Mouse (Mus musculus): ENCODE data around the gene Atp1a1. TPM values are rescaled to one million over a fixed set of nuclear protein-coding genes. Genes with fewer than 3 reads are reported as not detected.

Gene Atp1a1
- polyA plus RNA-seq, 2 experiments = 48.4 to 54.7 TPM

GRCm38 (mm10) chr3:101586794-101587193 lies 17.7 kb downstream of the Atp1a1 start:
- DNase-seq (ENCODE audit: low read depth in 3 of 3, low spot score in 3 of 3) (no peak), ATAC-seq (ENCODE audit: insufficient read depth) (no peak)
- peaks cover 88% of the 10 kb centered on the region for H3K36me3 ChIP-seq (replicated peaks; ENCODE audit: control insufficient read depth, insufficient read depth, low read depth)
- H3K27ac ChIP-seq = no peak overlapping the region
- H3K9me3 ChIP-seq (ENCODE audit: control insufficient read depth, low read length) = no peaks in the 10 kb centered on the region
- H3K9ac ChIP-seq (replicated peaks) = no peak overlapping the region
- no peak overlapping the region for H3K4me3 ChIP-seq (ENCODE audit: insufficient read depth in 1 of 2, low read depth in 2 of 2, low read length in 2 of 2)
- no peaks in the 10 kb centered on the region for H3K27me3 ChIP-seq (ENCODE audit: control insufficient read depth, insufficient read depth, low read length)
- H3K4me2 ChIP-seq (ENCODE audit: low read depth) = no peak overlapping the region
- no peaks in the 10 kb centered on the region for H3K4me1 ChIP-seq (replicated peaks; ENCODE audit: control insufficient read depth in 2 of 2, insufficient read depth in 2 of 2, low read length in 1 of 2)
- WGBS (ENCODE audit: insufficient replicate concordance) = 87% methylated on average over 12 of the region's 12 CpGs
- no peak for TF ChIP-seq CTCF (IDR thresholded peaks at IDR 0.05; ENCODE audit: low read depth)
- TF ChIP-seq EP300 (IDR thresholded peaks at IDR 0.05; ENCODE audit: low read depth) = no peak

DNA sequence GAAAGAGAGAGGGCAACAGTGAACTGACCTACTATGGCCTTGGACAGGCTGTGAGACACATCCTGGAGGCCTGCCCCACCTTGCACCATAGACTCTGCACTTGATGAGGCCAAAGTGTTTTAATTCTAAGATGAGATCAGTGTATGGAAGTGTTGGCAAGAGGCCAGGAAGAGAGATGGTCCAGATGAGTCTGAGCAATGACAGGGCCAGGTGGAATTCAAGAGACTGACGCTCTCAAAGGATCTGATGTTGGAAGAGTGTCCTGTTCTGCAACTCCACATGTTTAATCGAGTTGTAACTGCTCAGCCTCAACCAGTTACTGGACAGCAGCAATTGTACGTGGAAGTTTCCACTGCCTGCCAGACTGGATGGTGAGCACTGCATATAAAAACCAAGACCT lies 26.4 kb downstream of the Atp1a1 start:
- TF ChIP-seq CTCF (IDR thresholded peaks at IDR 0.05; ENCODE audit: low read depth) (no peak), EP300 (IDR thresholded peaks at IDR 0.05; ENCODE audit: low read depth) (no peak)
- no peaks in the 10 kb centered on the region for H3K9me3 ChIP-seq (ENCODE audit: control insufficient read depth, low read length)
- H3K4me1 ChIP-seq (replicated peaks; ENCODE audit: control insufficient read depth in 2 of 2, insufficient read depth in 2 of 2, low read length in 1 of 2) = no peaks in the 10 kb centered on the region
- DNase-seq (ENCODE audit: low read depth in 3 of 3, low spot score in 3 of 3) (no peak), ATAC-seq (ENCODE audit: insufficient read depth) (no peak)
- H3K9ac ChIP-seq (replicated peaks) = no peak overlapping the region
- peaks cover 45% of the 10 kb centered on the region for H3K36me3 ChIP-seq (replicated peaks; ENCODE audit: control insufficient read depth, insufficient read depth, low read depth)
- no peak overlapping the region for H3K4me3 ChIP-seq (ENCODE audit: insufficient read depth in 1 of 2, low read depth in 2 of 2, low read length in 2 of 2)
- 76% methylated on average over 3 of the region's 3 CpGs for WGBS (ENCODE audit: insufficient replicate concordance)
- no peak overlapping the region for H3K27ac ChIP-seq
- no peaks in the 10 kb centered on the region for H3K27me3 ChIP-seq (ENCODE audit: control insufficient read depth, insufficient read depth, low read length)
- H3K4me2 ChIP-seq (ENCODE audit: low read depth) = no peak overlapping the region

- TF ChIP-seq CTCF (IDR thresholded peaks at IDR 0.05; ENCODE audit: low read depth) (no peak), EP300 (IDR thresholded peaks at IDR 0.05; ENCODE audit: low read depth) (no peak)
- DNase-seq (ENCODE audit: low read depth in 3 of 3, low spot score in 3 of 3) (no peak), ATAC-seq (ENCODE audit: insufficient read depth) (no peak)
- Histone ChIP-seq H3K4me3 (ENCODE audit: insufficient read depth in 1 of 2, low read depth in 2 of 2, low read length in 2 of 2) (no peak overlapping the region), H3K4me2 (ENCODE audit: low read depth) (no peak overlapping the region), H3K27me3 (ENCODE audit: control insufficient read depth, insufficient read depth, low read length) (no peaks in the 10 kb centered on the region), H3K9me3 (ENCODE audit: control insufficient read depth, low read length) (no peaks in the 10 kb centered on the region), H3K9ac (replicated peaks) (no peak overlapping the region), H3K36me3 (replicated peaks; ENCODE audit: control insufficient read depth, insufficient read depth, low read depth) (peaks cover 38% of the 10 kb centered on the region), H3K4me1 (replicated peaks; ENCODE audit: control insufficient read depth in 2 of 2, insufficient read depth in 2 of 2, low read length in 1 of 2) (no peaks in the 10 kb centered on the region), H3K27ac (no peak overlapping the region)
- 71% methylated on average over 5 of the region's 5 CpGs for WGBS (ENCODE audit: insufficient replicate concordance)
These were observed 27.1 kb downstream of the Atp1a1 start for GRCm38 (mm10) chr3:101577361-101577760.

- TF ChIP-seq CTCF (IDR thresholded peaks at IDR 0.05; ENCODE audit: low read depth) (no peak), EP300 (IDR thresholded peaks at IDR 0.05; ENCODE audit: low read depth) (no peak)
- Histone ChIP-seq H3K4me1 (replicated peaks; ENCODE audit: control insufficient read depth in 2 of 2, insufficient read depth in 2 of 2, low read length in 1 of 2) (no peaks in the 10 kb centered on the region; a peak in 1 of 4 replicates), H3K27ac (no peak overlapping the region), H3K9me3 (ENCODE audit: control insufficient read depth, low read length) (no peaks in the 10 kb centered on the region), H3K4me3 (ENCODE audit: insufficient read depth in 1 of 2, low read depth in 2 of 2, low read length in 2 of 2) (no peak overlapping the region), H3K4me2 (ENCODE audit: low read depth) (no peak overlapping the region), H3K27me3 (ENCODE audit: control insufficient read depth, insufficient read depth, low read length) (no peaks in the 10 kb centered on the region), H3K36me3 (replicated peaks; ENCODE audit: control insufficient read depth, insufficient read depth, low read depth) (peaks cover 20% of the 10 kb centered on the region), H3K9ac (replicated peaks) (no peak overlapping the region)
- WGBS (ENCODE audit: insufficient replicate concordance) = 71% methylated on average over 9 of the region's 9 CpGs
- DNase-seq (ENCODE audit: low read depth in 3 of 3, low spot score in 3 of 3) = no peak
- no peak for ATAC-seq (ENCODE audit: insufficient read depth)
These were observed 28.9 kb downstream of the Atp1a1 start for GRCm38 (mm10) chr3:101575527-101576085.

GRCm38 (mm10) chr3:101574463-101575193 lies 29.9 kb downstream of the Atp1a1 start:
- 73% methylated on average over 3 of the region's 3 CpGs for WGBS (ENCODE audit: insufficient replicate concordance)
- H3K4me3 ChIP-seq (ENCODE audit: insufficient read depth in 1 of 2, low read depth in 2 of 2, low read length in 2 of 2) = no peak overlapping the region
- H3K27me3 ChIP-seq (ENCODE audit: control insufficient read depth, insufficient read depth, low read length) = no peaks in the 10 kb centered on the region
- no peaks in the 10 kb centered on the region; a peak in 1 of 4 replicates for H3K4me1 ChIP-seq (replicated peaks; ENCODE audit: control insufficient read depth in 2 of 2, insufficient read depth in 2 of 2, low read length in 1 of 2)
- no peaks in the 10 kb centered on the region for H3K9me3 ChIP-seq (ENCODE audit: control insufficient read depth, low read length)
- H3K36me3 ChIP-seq (replicated peaks; ENCODE audit: control insufficient read depth, insufficient read depth, low read depth) = peaks cover 17% of the 10 kb centered on the region
- DNase-seq (ENCODE audit: low read depth in 3 of 3, low spot score in 3 of 3) (no peak), ATAC-seq (ENCODE audit: insufficient read depth) (no peak)
- no peak overlapping the region for H3K4me2 ChIP-seq (ENCODE audit: low read depth)
- H3K9ac ChIP-seq (replicated peaks) = no peak overlapping the region
- no peak overlapping the region for H3K27ac ChIP-seq
- TF ChIP-seq EP300 (IDR thresholded peaks at IDR 0.05; ENCODE audit: low read depth) (no peak), CTCF (IDR thresholded peaks at IDR 0.05; ENCODE audit: low read depth) (no peak)

All from liver, embryonic 14.5 days (tissue).